Mouse (Mus musculus): ENCODE results near the gene Sun5.
A peak's percentile ranks its signal among the peaks of the same experiment; 100 is the strongest.
"Not testable (repeated sequence)": the region's sequence is repeated elsewhere in the genome, so short reads cannot be mapped to it uniquely, and the experiment has no call there.

Sun5 gene

GRCm38 (mm10) chr2:153870984-153871383, at the start of gene Sun5:
Gene Sun5, minus strand, starts transcription at chr2:153871084.
- no peak for DNase-seq (ENCODE audit: low read depth, low spot score)

- no peak for DNase-seq (ENCODE audit: low read depth, low spot score)
Measured at GRCm38 (mm10) chr2:153917930-153918329, 47.0 kb upstream of the Sun5 start, which contains the start of gene Bpifb3. Gene Bpifb3, plus strand, starts transcription at chr2:153918230.

GRCm38 (mm10) chr2:153914151-153914550, 43.3 kb upstream of the Sun5 start:
- DNase-seq (ENCODE audit: low read depth, low spot score) = no peak

GRCm38 (mm10) chr2:153906626-153907025, 35.7 kb upstream of the Sun5 start:
- no peak for DNase-seq (ENCODE audit: low read depth, low spot score)

- DNase-seq (ENCODE audit: low read depth, low spot score) = no peak
Measured at GRCm38 (mm10) chr2:153902726-153903125, 31.8 kb upstream of the Sun5 start.

GRCm38 (mm10) chr2:153900088-153900487, 29.2 kb upstream of the Sun5 start, which contains the start of gene Bpifb6:
Gene Bpifb6, plus strand, starts transcription at chr2:153900388.
- DNase-seq (ENCODE audit: low read depth, low spot score) = no peak

- no peak for DNase-seq (ENCODE audit: low read depth, low spot score)
Measured at GRCm38 (mm10) chr2:153899111-153899510, 28.2 kb upstream of the Sun5 start.

- DNase-seq (ENCODE audit: low read depth, low spot score) = no peak
Measured at GRCm38 (mm10) chr2:153874745-153875144, 3.9 kb upstream of the Sun5 start, which contains the start of gene Bpifb2. Gene Bpifb2, plus strand, starts transcription at chr2:153875045.

GRCm38 (mm10) chr2:153861960-153862359, 8.9 kb downstream of the Sun5 start:
- no peak for DNase-seq (ENCODE audit: low read depth, low spot score)

- no peak for DNase-seq (ENCODE audit: low read depth, low spot score)
Measured at GRCm38 (mm10) chr2:153860715-153861114, 10.2 kb downstream of the Sun5 start.

- no peak for DNase-seq (ENCODE audit: low read depth, low spot score)
Measured at GRCm38 (mm10) chr2:153860315-153860714, 10.6 kb downstream of the Sun5 start.

GRCm38 (mm10) chr2:153859581-153859980, 11.3 kb downstream of the Sun5 start:
- no peak for DNase-seq (ENCODE audit: low read depth, low spot score)

- DNase-seq (ENCODE audit: low read depth, low spot score) = no peak
Measured at GRCm38 (mm10) chr2:153853544-153853943, 17.3 kb downstream of the Sun5 start.

- peak; percentile 29 for DNase-seq (ENCODE audit: low read depth, low spot score)
Measured at GRCm38 (mm10) chr2:153851030-153851360, 19.9 kb downstream of the Sun5 start.

GRCm38 (mm10) chr2:153850351-153851029, 20.4 kb downstream of the Sun5 start:
- no peak for DNase-seq (ENCODE audit: low read depth, low spot score)

GRCm38 (mm10) chr2:153848389-153848788, 22.5 kb downstream of the Sun5 start:
- DNase-seq (ENCODE audit: low read depth, low spot score) = no peak

GRCm38 (mm10) chr2:153842854-153843253, 28.0 kb downstream of the Sun5 start:
- no peak for DNase-seq (ENCODE audit: low read depth, low spot score)

GRCm38 (mm10) chr2:153833291-153833690, 37.6 kb downstream of the Sun5 start:
- DNase-seq (ENCODE audit: low read depth, low spot score) = no peak

- DNase-seq (ENCODE audit: low read depth, low spot score) = no peak
Measured at GRCm38 (mm10) chr2:153828704-153829103, 42.2 kb downstream of the Sun5 start.

GRCm38 (mm10) chr2:153827171-153827830, 43.6 kb downstream of the Sun5 start:
- no peak for DNase-seq (ENCODE audit: low read depth, low spot score)

- DNase-seq (ENCODE audit: low read depth, low spot score) = not testable (repeated sequence)
Measured at GRCm38 (mm10) chr2:153825900-153826299, 45.0 kb downstream of the Sun5 start.

GRCm38 (mm10) chr2:153824593-153824992, 46.3 kb downstream of the Sun5 start:
- no peak for DNase-seq (ENCODE audit: low read depth, low spot score)

GRCm38 (mm10) chr2:153822005-153822543, 48.8 kb downstream of the Sun5 start:
- no peak for DNase-seq (ENCODE audit: low read depth, low spot score)
